Mouse (Mus musculus) megakaryocyte, embryonic 14.5 days (primary cell): ENCODE results near the gene Rasl11b.

Source experiments
- FLI1 ChIP-seq: IDR thresholded peaks from 2 replicates; pipeline ENCODE4 v1.6.1; 2012; ENCODE audit warnings: low read length, inconsistent platforms, mixed read lengths
- GATA1 ChIP-seq: IDR thresholded peaks from 3 replicates; pipeline ENCODE4 v1.6.1; 2012; ENCODE audit warnings: mixed read lengths, low read length, inconsistent platforms, borderline replicate concordance

DNA sequence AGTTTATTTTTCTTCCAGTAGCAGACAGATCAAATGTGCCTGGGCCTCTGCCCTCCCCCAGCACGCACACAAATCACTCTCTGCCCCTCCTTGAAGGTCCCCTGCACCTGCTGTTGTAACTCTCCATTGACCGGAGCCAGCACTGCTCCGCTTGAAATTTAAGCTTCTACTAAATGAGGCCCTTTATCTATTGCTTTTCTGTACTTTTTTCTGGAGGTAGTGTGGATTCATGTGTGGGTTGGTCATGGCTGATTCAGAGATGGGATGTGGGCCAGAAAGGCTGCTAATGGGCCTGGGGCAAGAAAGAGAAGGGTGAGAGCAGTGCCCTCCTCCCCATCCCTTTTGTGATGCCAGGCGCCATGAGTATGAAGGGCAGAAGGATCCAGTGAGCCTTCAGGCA lies 51.4 kb downstream of the Rasl11b start:
- no peak for TF ChIP-seq GATA1
- TF ChIP-seq FLI1: no peak
